Mouse (Mus musculus) kidney, adult 10 weeks (tissue): ENCODE results near the gene Akap1. TPM values are rescaled to one million over a fixed set of nuclear protein-coding genes. Genes with fewer than 3 reads are reported as not detected.

Source experiments
- polyA plus RNA-seq: library from polyadenylated mRNA; stranded (reverse); fragments of 350-450 nt; fragmentation: Illumina TruSeq; extraction: RNeasy Lipid Tissue Mini Kit (QIAGEN cat#74804); gene quantifications from one replicate; pipeline ENCODE4 v1.2.3, GENCODE M21; 2014; ENCODE audit warnings: low read depth, low replicate concordance

Akap1 gene
- polyA plus RNA-seq, result 18.0 TPM

DNA sequence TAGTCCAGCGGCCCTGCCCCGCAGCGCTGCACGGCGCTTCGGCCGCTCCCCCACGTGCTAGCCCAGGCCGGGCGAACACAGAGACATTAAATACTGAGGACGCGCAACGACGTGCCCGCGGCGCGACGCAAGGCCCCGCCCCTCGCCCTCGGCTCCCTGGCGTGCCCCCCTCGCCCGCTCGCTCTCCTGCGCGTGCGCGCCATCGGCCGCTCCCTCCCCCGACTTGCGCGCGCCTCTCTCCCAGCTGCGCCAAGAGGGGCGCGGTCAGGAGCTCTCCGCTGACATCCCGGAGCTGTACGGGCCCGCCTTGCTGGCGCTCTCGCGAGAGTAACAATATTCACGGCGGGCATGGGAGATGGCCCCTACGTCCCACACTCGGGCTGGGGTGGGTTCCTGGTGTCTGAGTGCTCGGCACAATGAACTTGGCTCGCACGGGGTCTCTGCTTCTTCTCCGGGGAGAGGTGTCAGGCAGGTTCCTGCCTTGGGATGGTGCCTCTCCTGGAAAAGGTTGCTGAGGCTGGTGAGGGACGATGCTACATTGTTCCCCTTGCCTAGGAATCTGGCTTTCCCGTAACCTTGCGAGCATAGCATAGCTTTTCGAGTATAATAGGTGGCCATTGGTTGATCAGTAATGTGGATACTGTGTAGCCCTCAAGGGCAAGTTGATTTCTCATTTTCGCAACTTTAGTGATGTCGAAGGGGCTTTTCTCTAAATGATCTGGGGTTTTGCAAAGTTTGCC, at the start of gene Akap1:
Gene Akap1 (minus strand): TSS at position 129 of the 740 bp plus-strand sequence.

Other genes with a start within 250 kb of the Akap1 start
- gene Msi2, start 146.1 kb downstream of the Akap1 start, polyA plus RNA-seq, result 95.0 TPM
- gene Scpep1, start 90.9 kb upstream of the Akap1 start, polyA plus RNA-seq, result 75.4 TPM
- not detected for gene Elobl, start 102.3 kb upstream of the Akap1 start, polyA plus RNA-seq
- gene Coil, start 105.7 kb upstream of the Akap1 start, polyA plus RNA-seq, result 6.1 TPM
- gene Trim25, start 134.8 kb upstream of the Akap1 start, polyA plus RNA-seq, result 29.0 TPM
- gene Dgke, start 202.3 kb upstream of the Akap1 start, polyA plus RNA-seq, result 5.7 TPM
- not detected for gene Gm525, start 209.3 kb upstream of the Akap1 start, polyA plus RNA-seq